Mouse (Mus musculus) gastrocnemius, adult 8-10 months (tissue): ENCODE measurements around the gene Suclg1. TPM values are rescaled to one million over a fixed set of nuclear protein-coding genes. Genes with fewer than 3 reads are reported as not detected.

Experiments used
- DNase-seq, 2 experiments: peaks; one replicate each; pipeline ENCODE4 v3.0.0; 2022; ENCODE audit warnings: low spot score in 2 of 2
- total RNA-seq, 4 experiments: library from RNA; stranded (reverse); gene quantifications; 2 replicates each; pipeline ENCODE4 v1.2.4; 2022

Suclg1 gene
- total RNA-seq, 4 experiments from 2014 or later, result 282 to 315 (median 288) TPM

GRCm38 (mm10) chr6:73322306-73322705, 74.1 kb downstream of the Suclg1 start:
- DNase-seq, result no peak

Other genes starting within 250 kb of the Suclg1 start
- under 1 TPM in 2 of 4 experiments, not detected in 2; 0.02 TPM for gene Dnah6, start 26.7 kb upstream of the Suclg1 start, total RNA-seq
- gene 4931417E11Rik, start 221.3 kb downstream of the Suclg1 start, total RNA-seq, result not detected